ENCODE assay signal across 8 mouse cellular contexts in the genomic region with DNA sequence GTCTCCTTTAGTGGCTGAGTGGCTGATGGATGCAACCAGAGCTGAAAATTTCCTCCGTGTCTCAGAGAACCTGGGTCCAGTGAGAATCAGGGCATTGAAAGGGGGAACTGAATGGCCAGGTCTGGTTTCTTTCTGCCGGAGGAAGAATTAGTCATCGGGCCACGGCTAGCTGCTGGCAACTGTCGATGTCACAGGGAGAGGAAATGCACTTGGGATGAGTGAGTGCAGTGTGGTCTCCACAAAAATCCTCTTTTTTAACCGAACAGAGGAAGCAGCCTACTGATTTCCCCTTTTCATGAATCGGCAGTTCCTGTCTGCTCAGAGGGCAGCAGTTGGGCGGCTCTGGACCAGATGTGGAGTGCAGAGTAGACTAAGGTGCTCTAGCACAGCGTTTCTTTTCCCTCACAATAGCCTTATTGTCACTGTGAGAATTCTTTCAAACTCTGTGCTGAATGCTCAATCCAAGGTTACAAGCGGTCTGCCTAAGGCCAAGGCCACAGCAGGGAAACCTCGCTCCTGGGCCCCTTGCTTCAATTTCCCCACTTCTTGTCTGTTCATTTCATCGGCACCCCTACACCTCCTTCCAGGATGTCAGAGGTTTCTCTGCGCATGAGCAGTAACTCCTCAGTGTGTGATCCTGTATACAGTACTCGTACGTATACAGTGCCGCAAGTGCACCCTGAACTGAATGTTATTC. TPM values are rescaled to one million over a fixed set of nuclear protein-coding genes. Genes with fewer than 3 reads are reported as not detected.
DNase-seq lines count a peak whose midpoint lies in the region; ATAC-seq and TF ChIP-seq lines count a peak whose summit lies in the region.

No protein-coding gene starts in this region.

- no peaks in the 10 kb centered on the region for H3K36me3 ChIP-seq in forebrain, embryonic 12.5 days (replicated peaks)
- H3K36me3 ChIP-seq in hindbrain, embryonic 12.5 days, result no peaks in the 10 kb centered on the region
- no peaks in the 10 kb centered on the region for H3K36me3 ChIP-seq in liver, embryonic 11.5 days (ENCODE audit: control insufficient read depth, insufficient read depth, low read length)
- no peaks in the 10 kb centered on the region for H3K36me3 ChIP-seq in neural tube, embryonic 13.5 days

- H3K4me1 ChIP-seq in forebrain, embryonic 12.5 days, result peaks cover 27% of the 10 kb centered on the region
- H3K4me1 ChIP-seq in hindbrain, embryonic 12.5 days, result peaks cover 27% of the 10 kb centered on the region
- H3K4me1 ChIP-seq in liver, embryonic 11.5 days (replicated peaks; ENCODE audit: control insufficient read depth, insufficient read depth, low read length), result peaks cover 4% of the 10 kb centered on the region
- H3K4me1 ChIP-seq in neural tube, embryonic 13.5 days (replicated peaks), result peaks cover 33% of the 10 kb centered on the region

- H3K27ac ChIP-seq in forebrain, embryonic 12.5 days, result peak overlapping the region; percentile 54; the same call in 1 of the 2 replicates
- H3K27ac ChIP-seq in hindbrain, embryonic 12.5 days, result peak overlapping the region; percentile 49; the same call in 1 of the 2 replicates
- peak overlapping the region; percentile 39; the same call in 1 of the 2 replicates for H3K27ac ChIP-seq in liver, embryonic 11.5 days (ENCODE audit: low read depth, low read length)
- peak overlapping the region; percentile 25; the same call in 1 of the 2 replicates for H3K27ac ChIP-seq in neural tube, embryonic 13.5 days (replicated peaks)

- H3K4me3 ChIP-seq in forebrain, embryonic 12.5 days (replicated peaks), result no peak overlapping the region
- H3K4me3 ChIP-seq in hindbrain, embryonic 12.5 days, result no peak overlapping the region
- no peak overlapping the region for H3K4me3 ChIP-seq in liver, embryonic 11.5 days (ENCODE audit: low read depth, low read length)
- no peak overlapping the region for H3K4me3 ChIP-seq in neural tube, embryonic 13.5 days

- H3K9me3 ChIP-seq in forebrain, embryonic 12.5 days, result no peaks in the 10 kb centered on the region
- H3K9me3 ChIP-seq in hindbrain, embryonic 12.5 days (replicated peaks), result 0 out of 2 replicates have a peak, but pooled peaks cover 3% of the 10 kb centered on the region
- H3K9me3 ChIP-seq in liver, embryonic 11.5 days (ENCODE audit: control insufficient read depth, low read length), result no peaks in the 10 kb centered on the region
- peaks cover 6% of the 10 kb centered on the region; the same call in 1 of the 2 replicates for H3K9me3 ChIP-seq in neural tube, embryonic 13.5 days

- 25% methylated on average over 16 of the region's 16 CpGs for WGBS in forebrain, embryonic 12.5 days
- 33% methylated on average over 16 of the region's 16 CpGs for WGBS in hindbrain, embryonic 12.5 days
- WGBS in liver, embryonic 11.5 days, result 29% methylated on average over 16 of the region's 16 CpGs
- 34% methylated on average over 16 of the region's 16 CpGs for WGBS in neural tube, embryonic 13.5 days

- H3K9ac ChIP-seq in forebrain, embryonic 12.5 days, result 0 out of 2 replicates have a peak overlapping the region, but pooled peaks have one; percentile 4
- H3K9ac ChIP-seq in hindbrain, embryonic 12.5 days, result no peak overlapping the region
- H3K9ac ChIP-seq in liver, embryonic 11.5 days (ENCODE audit: low read depth, low read length), result no peak overlapping the region
- peak overlapping the region; percentile 51; the same call in 1 of the 2 replicates for H3K9ac ChIP-seq in neural tube, embryonic 13.5 days

- ATAC-seq in Patski, result peak; percentile 68
- ATAC-seq in forebrain, embryonic 12.5 days (ENCODE audit: low FRiP score), result peak; percentile 45
- ATAC-seq in hindbrain, embryonic 12.5 days (ENCODE audit: low FRiP score), result 0 out of 2 replicates have a peak, but pooled peaks have one; percentile 14
- ATAC-seq in liver, embryonic 11.5 days (replicated peaks; ENCODE audit: low FRiP score), result peak; percentile 46; the same call in 1 of the 2 replicates
- ATAC-seq in neural tube, embryonic 13.5 days (ENCODE audit: low read depth), result peak; percentile 53; the same call in 1 of the 2 replicates

- no peak for TF ChIP-seq CTCF in Patski (IDR thresholded peaks at IDR 0.05)

- CTCF ChIA-PET in Patski (lab: Charles Lee), result no interaction called here

- in situ Hi-C loops in Patski (cut with MboI; ENCODE audit: low pct_unique_long_range_greater_than_20kb), result no loop called here

- no peaks in the 10 kb centered on the region for H3K27me3 ChIP-seq in Patski
- peaks cover 15% of the 10 kb centered on the region; the same call in 1 of the 2 replicates for H3K27me3 ChIP-seq in forebrain, embryonic 12.5 days
- no peaks in the 10 kb centered on the region for H3K27me3 ChIP-seq in hindbrain, embryonic 12.5 days
- no peaks in the 10 kb centered on the region for H3K27me3 ChIP-seq in liver, embryonic 11.5 days (replicated peaks; ENCODE audit: control insufficient read depth, insufficient read depth, low read length)
- H3K27me3 ChIP-seq in neural tube, embryonic 13.5 days, result peaks cover 6% of the 10 kb centered on the region; the same call in 1 of the 2 replicates

- POLR2A ChIA-PET in Patski (lab: Charles Lee), result interaction anchor here (0.6 kb wide), 1 partner anchor 614 kb away, joined by 5 read pairs; no protein-coding TSS in a partner anchor

- peak overlapping the region; percentile 30 for H3K4me2 ChIP-seq in forebrain, embryonic 12.5 days
- peak overlapping the region; percentile 36 for H3K4me2 ChIP-seq in hindbrain, embryonic 12.5 days (replicated peaks)
- peak overlapping the region; percentile 42 for H3K4me2 ChIP-seq in liver, embryonic 11.5 days
- H3K4me2 ChIP-seq in neural tube, embryonic 13.5 days, result peak overlapping the region; percentile 30

- DNase-seq in layer of hippocampus, adult 9-11 months, result peak; percentile 69
- no peak for DNase-seq in layer of hippocampus, postnatal 36 days
- DNase-seq in Patski (ENCODE audit: low read depth, low spot score), result no peak
- DNase-seq in liver, embryonic 11.5 days (ENCODE audit: low spot score), result peak; percentile 34
- DNase-seq in c-Kit-positive CD71-positive TER-119-positive erythroid progenitor cells, embryonic 14.5 days (ENCODE audit: low spot score), result no peak

RNA-seq across cellular contexts. Expression of a gene that starts 54.1 kb away (rescaled TPM):
- 100 to 1,000 TPM; 108 to 114 TPM for total RNA-seq in layer of hippocampus, postnatal 36 days (2021)
- polyA plus RNA-seq in Patski (2021), result 122 TPM
- polyA plus RNA-seq in forebrain, embryonic 12.5 days (2016; fragmentation: Nextera tagmentation; extraction: Ambion mirVana), result 101 and 107 TPM in 2 replicates
- polyA plus RNA-seq in hindbrain, embryonic 12.5 days (2016; fragmentation: Nextera tagmentation; extraction: Ambion mirVana), result 70.7 and 86.0 TPM in 2 replicates
- polyA plus RNA-seq in liver, embryonic 11.5 days (2014; fragmentation: Nextera tagmentation; extraction: Ambion mirVana), result 16.4 and 20.7 TPM in 2 replicates
- polyA plus RNA-seq in neural tube, embryonic 13.5 days (2015; fragmentation: Nextera tagmentation; extraction: Ambion mirVana), result 77.6 and 79.5 TPM in 2 replicates

Comparison
In these comparisons a context has a peak if more than half of its experiments do, and no peak if none do; other contexts are left out.
1. DNase-seq: peak in layer of hippocampus, adult 9-11 months (single experiment) and liver, embryonic 11.5 days (single experiment); none in layer of hippocampus, postnatal 36 days (0 of 2), Patski (single experiment) and c-Kit-positive CD71-positive TER-119-positive erythroid progenitor cells, embryonic 14.5 days (single experiment).
2. ATAC-seq: peak in every context shown above with its lines; median percentile 68 in Patski; 53 in neural tube, embryonic 13.5 days; 46 in liver, embryonic 11.5 days; 45 in forebrain, embryonic 12.5 days; 14 in hindbrain, embryonic 12.5 days.
3. H3K9ac ChIP-seq: peak in forebrain, embryonic 12.5 days (single experiment) and neural tube, embryonic 13.5 days (single experiment); none in hindbrain, embryonic 12.5 days (single experiment) and liver, embryonic 11.5 days (single experiment).
4. Peak in every context shown above with its lines, with median percentiles within 50 percentile points of each other: H3K27ac ChIP-seq and H3K4me2 ChIP-seq.